Mouse (Mus musculus): ENCODE results near the gene Arsa. TPM values are rescaled to one million over a fixed set of nuclear protein-coding genes. Genes with fewer than 3 reads are reported as not detected.
"Not testable (repeated sequence)": the region's sequence is repeated elsewhere in the genome, so short reads cannot be mapped to it uniquely, and the experiment has no call there.

Arsa gene
- polyA plus RNA-seq, 1 experiment = 7.2 TPM

DNA sequence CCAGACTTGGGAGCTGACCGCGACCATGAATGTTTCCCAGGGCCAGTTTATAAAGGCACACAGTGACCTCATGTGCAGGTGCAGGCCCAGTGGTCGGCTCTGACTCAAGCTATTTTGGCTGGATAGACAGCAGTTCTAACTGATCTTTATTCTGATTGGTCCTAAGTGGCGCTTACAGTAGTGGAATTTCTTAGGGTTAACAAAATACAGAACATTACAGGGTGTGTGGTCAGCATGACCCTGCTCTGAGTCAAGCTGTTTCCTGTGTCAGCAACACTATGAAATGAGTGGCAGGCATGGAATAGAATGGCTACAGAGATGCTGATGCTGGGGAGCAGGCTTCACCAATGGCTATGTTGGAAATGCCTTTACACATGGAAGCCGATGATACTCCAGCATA, 41.3 kb downstream of the Arsa start:
- no peak overlapping the region for H3K4me3 ChIP-seq (replicated peaks; ENCODE audit: control insufficient read depth, low read depth, low read length)
- no peak for TF ChIP-seq POLR2A (IDR thresholded peaks at IDR 0.05; ENCODE audit: borderline replicate concordance, control insufficient read depth, low read depth, low read length)
- no peak for TF ChIP-seq CTCF (IDR thresholded peaks at IDR 0.05; ENCODE audit: control insufficient read depth, insufficient read depth, low read length)
- 83% methylated on average over 5 of the region's 5 CpGs for WGBS
- H3K27ac ChIP-seq (ENCODE audit: control insufficient read depth, insufficient read depth, low read depth, low read length, poor library complexity) = no peak overlapping the region
- no peaks in the 10 kb centered on the region for H3K4me1 ChIP-seq (ENCODE audit: control insufficient read depth, insufficient read depth, low read length)

DNA sequence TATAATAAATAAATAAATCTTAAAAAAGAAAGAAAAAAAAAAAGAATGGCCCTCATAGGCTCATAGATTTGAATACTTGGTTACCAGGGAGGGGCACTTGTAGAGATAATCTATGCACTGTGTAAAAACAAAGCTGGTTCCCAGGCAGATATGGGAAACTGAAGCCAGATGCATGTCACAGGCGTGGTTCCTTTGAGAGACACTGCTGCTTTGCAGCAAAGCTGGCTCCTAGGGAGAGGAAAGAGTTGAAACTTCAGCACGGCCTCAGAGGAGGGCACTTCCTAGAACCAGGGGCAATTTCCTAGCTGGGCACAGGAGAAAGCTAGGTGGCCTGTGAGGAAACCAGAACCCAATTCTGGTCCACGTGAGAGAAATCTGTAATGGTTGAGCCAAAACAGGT, 43.1 kb downstream of the Arsa start:
- 71% methylated on average over 3 of the region's 3 CpGs for WGBS
- H3K27ac ChIP-seq (ENCODE audit: control insufficient read depth, insufficient read depth, low read depth, low read length, poor library complexity) = no peak overlapping the region
- TF ChIP-seq POLR2A (IDR thresholded peaks at IDR 0.05; ENCODE audit: borderline replicate concordance, control insufficient read depth, low read depth, low read length) = no peak
- TF ChIP-seq CTCF (IDR thresholded peaks at IDR 0.05; ENCODE audit: control insufficient read depth, insufficient read depth, low read length) = no peak
- peaks cover 1% of the 10 kb centered on the region; the same call in 1 of the 2 replicates for H3K4me1 ChIP-seq (ENCODE audit: control insufficient read depth, insufficient read depth, low read length)
- H3K4me3 ChIP-seq (replicated peaks; ENCODE audit: control insufficient read depth, low read depth, low read length) = no peak overlapping the region

DNA sequence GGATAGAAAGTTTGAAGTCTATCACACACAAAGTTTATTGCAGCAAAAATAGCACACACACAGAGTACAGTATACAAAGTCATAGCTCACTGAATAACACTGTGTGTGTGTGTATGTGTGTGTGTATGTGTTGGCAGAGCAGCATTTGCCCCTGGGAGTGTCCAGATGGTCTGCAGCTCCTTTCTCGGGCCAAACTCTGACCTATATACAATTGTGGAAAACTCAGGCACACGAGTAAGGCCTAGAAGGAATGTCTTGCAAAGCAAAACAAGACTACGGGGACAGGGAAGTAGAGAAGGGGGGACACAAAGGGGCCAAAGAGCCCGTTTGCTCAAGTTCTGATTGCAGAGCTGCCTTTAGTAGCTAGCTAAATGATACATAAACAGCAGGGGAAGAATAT, 44.3 kb downstream of the Arsa start:
- Histone ChIP-seq H3K27ac (ENCODE audit: control insufficient read depth, insufficient read depth, low read depth, low read length, poor library complexity) (no peak overlapping the region), H3K4me1 (ENCODE audit: control insufficient read depth, insufficient read depth, low read length) (peaks cover 1% of the 10 kb centered on the region; the same call in 1 of the 2 replicates), H3K4me3 (replicated peaks; ENCODE audit: control insufficient read depth, low read depth, low read length) (no peak overlapping the region)
- WGBS = 82% methylated on average over 4 of the region's 4 CpGs
- TF ChIP-seq POLR2A (IDR thresholded peaks at IDR 0.05; ENCODE audit: borderline replicate concordance, control insufficient read depth, low read depth, low read length) = no peak
- TF ChIP-seq CTCF (IDR thresholded peaks at IDR 0.05; ENCODE audit: control insufficient read depth, insufficient read depth, low read length) = no peak

DNA sequence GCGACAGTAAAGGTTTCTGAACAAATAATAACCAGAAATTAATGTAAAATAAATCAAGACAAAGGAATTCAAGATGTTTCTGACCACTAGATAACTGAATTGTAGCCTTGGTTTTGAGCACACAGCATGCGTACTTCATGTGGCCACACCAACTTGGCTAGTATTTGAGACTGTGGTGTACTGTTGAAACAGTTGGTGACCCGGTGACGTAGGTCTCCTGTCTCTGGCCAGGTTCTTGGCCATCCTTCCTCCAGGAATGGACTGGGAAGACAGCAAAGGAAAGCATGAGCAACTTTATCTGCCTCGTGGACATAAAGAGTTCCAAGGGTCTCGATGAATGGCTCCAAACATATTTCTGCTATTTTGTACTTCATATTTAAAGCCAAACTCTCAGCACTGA, 45.4 kb downstream of the Arsa start:
- H3K4me1 ChIP-seq (ENCODE audit: control insufficient read depth, insufficient read depth, low read length) = peaks cover 1% of the 10 kb centered on the region; the same call in 1 of the 2 replicates
- no peak for TF ChIP-seq POLR2A (IDR thresholded peaks at IDR 0.05; ENCODE audit: borderline replicate concordance, control insufficient read depth, low read depth, low read length)
- TF ChIP-seq CTCF (IDR thresholded peaks at IDR 0.05; ENCODE audit: control insufficient read depth, insufficient read depth, low read length) = no peak
- H3K4me3 ChIP-seq (replicated peaks; ENCODE audit: control insufficient read depth, low read depth, low read length) = no peak overlapping the region
- H3K27ac ChIP-seq (ENCODE audit: control insufficient read depth, insufficient read depth, low read depth, low read length, poor library complexity) = no peak overlapping the region
- 90% methylated on average over 6 of the region's 6 CpGs for WGBS

DNA sequence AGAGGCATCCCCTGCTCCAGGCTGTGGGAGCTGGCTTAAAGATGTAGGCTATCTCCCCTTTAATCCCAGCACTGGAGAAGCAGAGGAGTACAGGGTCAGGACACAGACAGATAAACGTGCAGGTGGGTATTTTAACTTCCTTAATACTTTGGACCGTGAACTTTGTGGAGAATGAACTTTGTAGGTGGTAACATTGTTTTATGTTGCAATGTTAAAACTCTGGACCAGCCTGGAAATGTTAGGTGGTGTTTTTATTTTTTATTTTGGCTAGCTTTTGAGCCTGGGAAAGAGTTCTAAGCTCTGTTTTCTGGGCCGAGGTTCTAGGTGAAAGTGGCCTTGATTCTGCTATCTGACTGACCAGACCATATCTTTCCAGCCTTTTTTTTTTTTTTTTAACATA, 46.0 kb downstream of the Arsa start:
- Histone ChIP-seq H3K4me3 (replicated peaks; ENCODE audit: control insufficient read depth, low read depth, low read length) (no peak overlapping the region), H3K27ac (ENCODE audit: control insufficient read depth, insufficient read depth, low read depth, low read length, poor library complexity) (no peak overlapping the region), H3K4me1 (ENCODE audit: control insufficient read depth, insufficient read depth, low read length) (peaks cover 1% of the 10 kb centered on the region; the same call in 1 of the 2 replicates)
- 52% methylated on average over 3 of the region's 3 CpGs for WGBS
- no peak for TF ChIP-seq POLR2A (IDR thresholded peaks at IDR 0.05; ENCODE audit: borderline replicate concordance, control insufficient read depth, low read depth, low read length)
- no peak for TF ChIP-seq CTCF (IDR thresholded peaks at IDR 0.05; ENCODE audit: control insufficient read depth, insufficient read depth, low read length)

DNA sequence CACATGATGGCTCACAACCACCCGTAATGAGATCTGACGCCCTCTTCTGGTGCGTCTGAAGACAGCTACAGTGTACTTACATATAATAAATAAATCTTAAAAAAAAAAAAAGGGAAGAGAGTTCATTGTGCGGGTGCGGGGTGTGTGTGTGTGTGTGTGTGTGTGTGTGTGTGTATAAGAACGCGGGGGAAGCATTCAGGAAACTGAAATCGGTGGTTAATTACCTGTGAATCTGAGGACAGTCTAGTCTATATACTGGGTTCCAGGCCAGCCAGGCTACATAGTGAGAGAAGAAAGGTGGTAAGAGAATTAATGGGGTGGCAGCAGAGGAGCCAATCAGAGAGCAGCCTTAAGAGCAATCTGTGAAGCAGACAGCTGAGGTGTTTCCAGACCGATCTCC, 46.5 kb downstream of the Arsa start:
- not testable (repeated sequence) for H3K4me1 ChIP-seq (ENCODE audit: control insufficient read depth, insufficient read depth, low read length); H3K27ac ChIP-seq (ENCODE audit: control insufficient read depth, insufficient read depth, low read depth, low read length, poor library complexity)
- 23% methylated on average over 9 of the region's 9 CpGs for WGBS
- peak overlapping the region; percentile 30 for H3K4me3 ChIP-seq (replicated peaks; ENCODE audit: control insufficient read depth, low read depth, low read length)

DNA sequence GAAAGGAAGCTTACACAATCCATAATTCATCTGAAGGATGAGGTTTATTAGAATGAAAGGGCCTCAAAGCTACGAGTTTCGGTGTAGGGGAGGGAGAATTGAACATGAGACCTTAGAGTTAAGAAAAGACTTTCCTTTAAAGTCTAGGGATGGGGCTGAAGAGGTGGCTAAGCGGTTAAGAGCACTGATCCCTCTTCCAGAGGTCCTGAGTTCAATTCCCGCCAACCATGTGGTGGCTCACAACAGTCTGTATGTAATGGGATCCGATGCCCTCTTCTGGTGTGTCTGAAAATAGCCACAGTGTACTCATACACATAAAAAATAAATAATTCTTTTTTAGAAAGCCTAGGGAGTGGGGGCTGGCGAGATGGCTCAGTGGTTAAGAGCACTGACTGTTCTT, 46.9 kb downstream of the Arsa start:
- peaks cover 1% of the 10 kb centered on the region; the same call in 1 of the 2 replicates for H3K4me1 ChIP-seq (ENCODE audit: control insufficient read depth, insufficient read depth, low read length)
- peak overlapping the region; percentile 93 for H3K4me3 ChIP-seq (replicated peaks; ENCODE audit: control insufficient read depth, low read depth, low read length)
- peak overlapping the region; percentile 99 for H3K27ac ChIP-seq (ENCODE audit: control insufficient read depth, insufficient read depth, low read depth, low read length, poor library complexity)
- TF ChIP-seq POLR2A (IDR thresholded peaks at IDR 0.05; ENCODE audit: borderline replicate concordance, control insufficient read depth, low read depth, low read length) (no peak), CTCF (IDR thresholded peaks at IDR 0.05; ENCODE audit: control insufficient read depth, insufficient read depth, low read length) (no peak)
- WGBS = 23% methylated on average over 6 of the region's 6 CpGs

DNA sequence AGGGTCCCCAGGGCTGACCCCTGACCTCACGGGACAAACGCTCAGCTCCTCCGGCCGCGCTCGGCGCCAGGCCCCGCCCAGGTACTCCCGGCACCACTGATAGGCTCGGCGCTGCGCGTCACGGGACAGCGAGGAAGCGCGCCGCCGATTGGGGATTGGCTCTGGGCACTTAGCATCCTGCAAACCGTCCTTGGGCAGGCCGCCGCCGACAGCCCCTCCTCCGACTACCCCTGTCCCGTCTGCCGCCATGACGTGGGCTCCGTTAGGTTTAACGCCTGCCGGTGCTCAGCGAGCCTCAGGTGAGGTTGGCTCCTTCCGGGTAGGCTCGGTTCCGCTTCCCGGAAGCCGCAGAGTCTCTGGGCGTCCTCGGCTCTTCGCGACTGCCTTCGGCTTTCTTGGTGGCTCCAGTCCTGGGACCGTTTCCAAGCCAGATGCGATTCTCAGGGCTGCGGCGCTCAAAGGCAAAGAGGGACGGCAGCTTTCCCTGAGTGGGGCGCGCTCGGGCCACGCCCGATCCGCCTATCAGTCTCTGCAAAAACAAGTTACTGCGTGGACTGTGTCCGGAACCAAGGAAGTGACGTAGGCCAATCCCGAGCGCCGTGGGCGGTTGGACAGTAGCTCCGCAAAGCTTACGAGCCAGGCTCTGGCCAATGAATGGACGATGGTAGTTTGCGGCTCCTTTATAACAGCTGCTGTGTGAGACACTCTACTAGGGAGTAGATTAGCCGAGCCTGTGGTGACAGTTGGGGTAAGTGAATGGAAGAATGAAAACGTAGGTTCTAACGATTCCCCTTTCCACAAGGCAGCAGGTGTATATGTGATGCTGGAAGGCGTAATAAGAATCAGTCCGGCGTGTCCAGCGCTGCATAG, 47.6 kb downstream of the Arsa start, which contains the start of the genes C730034F03Rik, Gm44502 and Chkb:
Gene C730034F03Rik (plus strand): TSS at position 238 of the 870 bp plus-strand sequence.
Gene Gm44502 (minus strand): TSS at position 345 of the 870 bp plus-strand sequence.
Gene Chkb (minus strand): TSS at position 557 of the 870 bp plus-strand sequence.
- TF ChIP-seq POLR2A (IDR thresholded peaks at IDR 0.05; ENCODE audit: borderline replicate concordance, control insufficient read depth, low read depth, low read length) (peak; percentile 53), CTCF (IDR thresholded peaks at IDR 0.05; ENCODE audit: control insufficient read depth, insufficient read depth, low read length) (no peak)
- H3K4me3 ChIP-seq (replicated peaks; ENCODE audit: control insufficient read depth, low read depth, low read length) = peak within 1 kb of the TSS; percentile 93
- WGBS = under 1% methylated on average over 70 of the region's 70 CpGs
- peaks cover 1% of the 10 kb centered on the region; the same call in 1 of the 2 replicates for H3K4me1 ChIP-seq (ENCODE audit: control insufficient read depth, insufficient read depth, low read length)
- H3K27ac ChIP-seq (ENCODE audit: control insufficient read depth, insufficient read depth, low read depth, low read length, poor library complexity) = peak within 1 kb of the TSS; percentile 99
